Mouse (Mus musculus): Measurements from ENCODE around the gene Filip1l.
A peak's percentile ranks its signal among the peaks of the same experiment; 100 is the strongest.

Gene Filip1l

GRCm38 (mm10) chr16:57483503-57483902 is 130.6 kb downstream of the Filip1l start:
- no peak for DNase-seq (ENCODE audit: low spot score in 2 of 2)

- DNase-seq (ENCODE audit: low spot score in 2 of 2), result no peak
Measured at GRCm38 (mm10) chr16:57484043-57484795, 131.3 kb downstream of the Filip1l start.

GRCm38 (mm10) chr16:57485265-57485664 is 132.4 kb downstream of the Filip1l start:
- peak in 1 of 2 experiments; percentile 13 for DNase-seq (ENCODE audit: low spot score in 2 of 2)

- DNase-seq (ENCODE audit: low spot score in 2 of 2), result no peak
Measured at GRCm38 (mm10) chr16:57486266-57486665, 133.4 kb downstream of the Filip1l start.

- DNase-seq (ENCODE audit: low spot score in 2 of 2), result no peak
Measured at GRCm38 (mm10) chr16:57488661-57489060, 135.8 kb downstream of the Filip1l start.

- peak in 1 of 2 experiments; percentile 16 for DNase-seq (ENCODE audit: low spot score in 2 of 2)
Measured at GRCm38 (mm10) chr16:57490691-57491090, 137.8 kb downstream of the Filip1l start.

GRCm38 (mm10) chr16:57491853-57492252 is 139.0 kb downstream of the Filip1l start:
- DNase-seq (ENCODE audit: low spot score in 2 of 2), result no peak

GRCm38 (mm10) chr16:57495476-57496203 is 142.7 kb downstream of the Filip1l start:
- DNase-seq (ENCODE audit: low spot score in 2 of 2), result no peak

- peak; percentile 14 to 30 for DNase-seq (ENCODE audit: low spot score in 2 of 2)
Measured at GRCm38 (mm10) chr16:57496437-57497173, 143.7 kb downstream of the Filip1l start.

DNA sequence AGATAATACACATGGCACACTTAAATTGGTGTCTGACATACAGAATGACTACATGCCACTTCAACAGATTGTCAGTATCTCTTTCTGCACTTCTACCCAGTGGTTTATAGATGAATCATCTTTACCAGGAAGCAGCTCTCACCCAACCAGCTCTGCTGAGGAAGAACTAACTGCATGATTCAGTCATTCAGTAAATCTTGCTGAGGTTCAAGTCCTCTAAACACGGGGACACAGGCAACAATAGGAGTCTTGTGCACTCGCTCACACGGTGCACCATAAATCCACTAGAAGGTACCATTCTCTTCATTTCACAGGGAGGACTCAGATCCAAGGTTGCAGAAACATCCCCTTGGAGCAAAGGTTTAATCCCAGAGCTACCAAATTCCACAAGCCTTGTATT is 148.0 kb downstream of the Filip1l start:
- DNase-seq (ENCODE audit: low spot score in 2 of 2), result no peak

DNA sequence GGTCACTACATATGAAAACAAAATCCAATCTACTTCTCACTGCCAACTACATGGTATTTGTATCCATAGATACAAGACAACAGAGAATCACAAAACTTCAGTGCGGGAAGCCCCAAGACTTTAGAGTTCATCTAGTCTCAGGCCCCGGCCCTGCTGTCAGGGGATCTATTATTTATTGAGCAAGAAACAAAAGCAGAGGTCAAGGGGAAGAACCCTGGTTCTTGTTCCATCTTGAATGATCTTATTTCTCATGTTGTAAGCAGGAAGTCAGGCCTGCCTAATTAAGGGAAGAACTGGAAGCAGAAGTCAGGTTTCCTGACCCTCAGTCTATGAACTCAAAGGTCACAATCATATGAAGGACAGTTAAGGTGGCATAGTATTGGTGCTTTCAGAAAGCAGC is 149.3 kb downstream of the Filip1l start:
- no peak for DNase-seq (ENCODE audit: low spot score in 2 of 2)

DNA sequence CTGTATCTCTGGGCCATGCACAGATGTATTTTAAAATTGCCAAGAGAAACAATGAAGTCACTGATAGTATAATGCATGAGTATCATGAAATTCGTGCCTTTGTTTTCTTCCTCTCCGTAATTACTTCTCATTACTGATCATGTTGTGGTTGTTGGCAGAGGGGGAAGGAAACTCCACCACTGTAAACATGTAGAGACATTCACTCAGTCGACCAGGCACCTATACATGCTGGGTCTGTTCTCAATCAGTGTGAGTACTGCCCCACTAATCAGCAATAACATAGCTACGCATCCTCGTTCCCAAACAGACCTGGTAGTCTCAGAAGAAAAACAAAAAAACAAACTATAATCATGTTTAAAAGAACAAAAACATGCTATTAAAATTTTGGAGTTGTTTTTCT is 149.9 kb downstream of the Filip1l start:
- no peak for DNase-seq (ENCODE audit: low spot score in 2 of 2)

DNA sequence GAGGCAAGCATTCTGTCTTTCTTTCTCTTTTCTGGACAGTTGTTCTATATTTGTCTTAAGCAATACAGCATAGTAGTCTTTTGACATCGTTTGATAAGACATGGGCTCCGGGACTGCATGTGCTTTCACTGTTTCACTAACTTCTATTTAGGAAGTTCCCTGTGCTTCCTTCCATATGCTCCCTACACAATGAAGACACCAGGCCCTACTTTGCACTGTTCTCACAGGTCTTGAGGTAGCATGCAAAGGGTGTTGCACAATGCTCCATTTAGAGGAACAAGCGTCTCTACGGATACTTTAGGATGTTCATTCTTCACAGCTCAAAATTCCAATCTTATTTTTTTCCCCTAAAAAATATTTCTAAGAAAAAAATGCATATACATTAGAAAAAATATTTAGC is 151.8 kb downstream of the Filip1l start:
- DNase-seq (ENCODE audit: low spot score in 2 of 2), result no peak

- no peak for DNase-seq (ENCODE audit: low spot score in 2 of 2)
Measured at GRCm38 (mm10) chr16:57506133-57506532, 153.2 kb downstream of the Filip1l start.

DNA sequence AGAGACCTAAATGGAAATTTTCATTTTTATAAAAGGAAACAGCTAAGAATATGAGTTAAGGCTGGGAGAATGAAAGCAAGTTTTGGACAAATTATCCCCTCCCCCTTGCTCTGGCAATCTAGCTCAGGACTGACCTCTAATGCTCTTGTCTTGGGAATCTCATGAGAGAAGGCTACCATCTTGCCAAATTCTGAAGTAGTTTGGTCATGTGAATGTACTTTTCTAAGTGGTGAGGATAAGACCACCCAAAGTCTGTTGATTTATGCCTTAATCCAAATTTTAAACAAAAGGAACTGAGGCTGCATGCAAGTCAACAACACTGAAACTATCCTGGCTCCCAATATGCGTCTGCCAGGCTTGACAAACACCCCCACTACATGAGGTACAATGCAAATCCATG is 155.5 kb downstream of the Filip1l start:
- DNase-seq (ENCODE audit: low spot score in 2 of 2), result no peak

- no peak for DNase-seq (ENCODE audit: low spot score in 2 of 2)
Measured at GRCm38 (mm10) chr16:57509099-57509498, 156.2 kb downstream of the Filip1l start.

GRCm38 (mm10) chr16:57513562-57513961 is 160.7 kb downstream of the Filip1l start:
- no peak for DNase-seq (ENCODE audit: low spot score in 2 of 2)

DNA sequence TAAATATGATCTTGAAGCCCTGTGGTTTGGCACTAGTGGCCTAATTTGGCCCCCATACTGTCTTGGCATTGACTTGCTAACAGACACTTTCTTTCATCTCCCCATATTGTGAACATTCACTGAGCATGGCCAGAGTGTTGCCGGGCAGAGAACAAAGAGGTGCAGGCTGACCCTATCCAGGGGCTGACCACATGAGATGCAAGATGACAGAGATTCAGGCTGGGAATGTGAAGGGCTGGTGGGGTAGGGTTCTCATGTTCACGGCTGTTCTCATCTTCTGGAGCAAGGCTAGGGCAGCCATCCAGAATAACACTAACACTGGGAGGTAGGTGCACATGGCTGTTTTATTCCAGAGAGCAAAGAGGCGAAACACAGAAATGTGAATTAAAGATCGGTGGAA is 161.5 kb downstream of the Filip1l start:
- DNase-seq (ENCODE audit: low spot score in 2 of 2), result no peak

GRCm38 (mm10) chr16:57515636-57516035 is 162.7 kb downstream of the Filip1l start:
- no peak for DNase-seq (ENCODE audit: low spot score in 2 of 2)

GRCm38 (mm10) chr16:57525046-57525445 is 172.2 kb downstream of the Filip1l start:
- no peak for DNase-seq (ENCODE audit: low spot score in 2 of 2)

DNA sequence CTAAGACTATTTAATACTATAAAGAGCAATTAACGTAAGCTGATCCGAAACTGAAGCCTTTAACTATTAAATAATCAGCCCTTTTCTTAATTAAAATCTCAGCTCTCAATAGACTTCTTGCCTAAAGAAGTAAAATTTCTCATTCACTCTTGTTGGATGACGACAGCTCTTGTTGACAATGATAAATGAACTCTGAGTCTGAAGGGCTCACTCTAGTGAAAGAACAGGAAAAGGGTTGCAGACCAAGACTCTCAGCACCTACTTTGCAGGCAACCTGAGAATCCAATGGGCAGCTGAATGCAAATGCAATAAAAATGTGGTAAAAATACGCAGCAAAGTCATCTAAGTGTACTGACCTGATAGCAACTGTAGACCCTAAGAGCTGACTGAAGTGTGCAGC is 172.6 kb downstream of the Filip1l start:
- DNase-seq (ENCODE audit: low spot score in 2 of 2), result no peak

DNA sequence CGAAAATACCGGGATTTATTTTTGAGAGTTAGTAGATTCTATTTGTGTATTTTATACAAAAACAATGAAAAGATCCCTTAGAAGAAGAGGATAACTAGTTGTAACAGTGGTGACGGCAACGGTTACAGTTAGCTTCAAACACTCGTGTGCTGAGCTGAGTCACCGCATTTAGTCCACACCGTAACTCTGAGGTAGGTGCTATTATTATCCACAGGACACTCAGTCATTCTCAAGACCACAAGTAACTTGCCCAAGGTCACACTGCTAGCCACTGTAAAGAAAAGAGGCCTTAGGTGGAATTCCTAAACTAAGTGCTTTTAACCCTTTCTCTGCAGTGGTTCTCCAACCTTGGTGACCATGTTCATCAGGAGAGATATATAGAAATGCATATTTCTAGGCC is 174.0 kb downstream of the Filip1l start:
- DNase-seq (ENCODE audit: low spot score in 2 of 2), result no peak

GRCm38 (mm10) chr16:57528457-57528856 is 175.6 kb downstream of the Filip1l start:
- no peak for DNase-seq (ENCODE audit: low spot score in 2 of 2)
